Mouse (Mus musculus): ENCODE results near the gene Vmn2r69.

Gene Vmn2r69

GRCm38 (mm10) chr7:85415820-85416219, at the start of gene Vmn2r69:
TSS of gene Vmn2r69 (minus strand) at chr7:85415920.
- in situ Hi-C loops (cut with MboI): no loop called here

All from mature B cell (primary cell).